Mouse (Mus musculus) ES-E14 (cell line): ENCODE measurements around the gene Hoxa13. TPM values are rescaled to one million over a fixed set of nuclear protein-coding genes. Genes with fewer than 3 reads are reported as not detected.

Experiments used
- DNase-seq: peaks from one replicate; pipeline ENCODE4 v3.0.0-alpha.2; 2013; ENCODE audit warnings: low read depth, low spot score
- H3K27ac ChIP-seq: 2 replicates; pipeline ENCODE4 v1.5.1; 2012; ENCODE audit warnings: low read depth, mild to moderate bottlenecking, low read length, moderate library complexity, mixed read lengths; ENCODE audit not compliant: poor library complexity, insufficient read depth, severe bottlenecking
- H3K36me3 ChIP-seq: 2 replicates; pipeline ENCODE4 v1.6.1; 2012; ENCODE audit warnings: mild to moderate bottlenecking, low read length, moderate library complexity, mixed read lengths; ENCODE audit not compliant: control insufficient read depth, poor library complexity, insufficient read depth, severe bottlenecking
- H3K4me1 ChIP-seq, 2 experiments: fragments of 150-350 bp in 1 of 2; sonication (generic) in 1 of 2; 2 replicates each; pipeline ENCODE4 v1.6.1; 2012; ENCODE audit warnings: low read length in 2 of 2, mild to moderate bottlenecking in 1 of 2, mixed read lengths in 1 of 2; ENCODE audit not compliant: control insufficient read depth in 2 of 2, insufficient read depth in 2 of 2, poor library complexity in 1 of 2
- H3K4me3 ChIP-seq, 2 experiments: fragments of 150-350 bp in 1 of 2; sonication (generic) in 1 of 2; 2 replicates each; pipeline ENCODE4 v1.5.1; 2012; ENCODE audit warnings: low read length in 2 of 2, low read depth in 1 of 2, mild to moderate bottlenecking in 1 of 2, mixed read lengths in 1 of 2; ENCODE audit not compliant: insufficient read depth in 1 of 2, poor library complexity in 1 of 2, severe bottlenecking in 1 of 2
- H3K9ac ChIP-seq: 2 replicates; pipeline ENCODE4 v1.6.1; 2012; ENCODE audit warnings: low read depth, mild to moderate bottlenecking, low read length, mixed read lengths; ENCODE audit not compliant: poor library complexity, insufficient read depth, severe bottlenecking
- H3K9me3 ChIP-seq: fragments of 150-350 bp; sonication (generic); 2 replicates; pipeline ENCODE4 v1.6.1; 2012; ENCODE audit warnings: low read depth, mild to moderate bottlenecking, low read length; ENCODE audit not compliant: control insufficient read depth, insufficient read depth
- CHD2 ChIP-seq: IDR thresholded peaks from 2 replicates; pipeline ENCODE4 v1.6.1; 2014; ENCODE audit warnings: mild to moderate bottlenecking, low read depth, low read length, inconsistent platforms
- HCFC1 ChIP-seq: IDR thresholded peaks from 2 replicates; pipeline ENCODE4 v1.6.1; 2012; ENCODE audit warnings: low read length, inconsistent platforms, borderline replicate concordance; ENCODE audit not compliant: insufficient read depth
- MAFK ChIP-seq: IDR thresholded peaks from 2 replicates; pipeline ENCODE4 v1.6.1; 2014; ENCODE audit warnings: mild to moderate bottlenecking, low read depth, low read length, inconsistent platforms; ENCODE audit not compliant: insufficient read depth
- ZC3H11A ChIP-seq: IDR thresholded peaks from 2 replicates; pipeline ENCODE4 v1.6.1; 2012; ENCODE audit warnings: low read depth, mild to moderate bottlenecking, inconsistent platforms, low read length, borderline replicate concordance
- ZNF384 ChIP-seq: IDR thresholded peaks from 2 replicates; pipeline ENCODE4 v1.6.1; 2012; ENCODE audit warnings: low read depth, low read length, inconsistent platforms
- in situ Hi-C, 2 experiments: fragments of 600-800 bp; cut with MboI; formaldehyde crosslinking; loops; one replicate each; pipeline ENCODE4 v1.15.1; 2025; ENCODE audit warnings: low sequenced_read_pairs in 2 of 2, inconsistent platforms in 1 of 2; ENCODE audit not compliant: unreplicated experiment in 2 of 2
- total RNA-seq: library from RNA; depleted of rRNA; stranded (reverse); fragments of 300-350 nt; gene quantifications from 2 replicates; pipeline ENCODE4 v1.2.3, GENCODE M21; 2012

Gene Hoxa13
- total RNA-seq, 1 experiment: 0.40 TPM

GRCm38 (mm10) chr6:52224895-52225611 is 35.6 kb downstream of the Hoxa13 start:
- H3K9ac ChIP-seq: no peak overlapping the region
- DNase-seq: no peak
- peaks cover 0 to 9% of the 10 kb centered on the region in 2 experiments; a peak in 1 of 4 replicates for H3K4me1 ChIP-seq
- no peak for TF ChIP-seq MAFK
- peak overlapping the region in 1 of 2 experiments; percentile 27; a peak in 1 of 4 replicates for H3K4me3 ChIP-seq
- in situ Hi-C loops: loop anchor here (10.0 to 25.0 kb wide), 4 partner anchors 60 to 1050 kb away; partner anchors contain the start of gene Hoxa2 (in 2 of the 2)
- H3K27ac ChIP-seq: no peak overlapping the region
- no peaks in the 10 kb centered on the region for H3K36me3 ChIP-seq
- H3K9me3 ChIP-seq: no peaks in the 10 kb centered on the region

GRCm38 (mm10) chr6:52223939-52224760 is 36.5 kb downstream of the Hoxa13 start:
- H3K9ac ChIP-seq: no peak overlapping the region
- TF ChIP-seq HCFC1 (no peak), ZNF384 (no peak), CHD2 (no peak), MAFK (no peak), ZC3H11A (no peak)
- peaks cover 0 to 7% of the 10 kb centered on the region in 2 experiments; a peak in 1 of 4 replicates for H3K4me1 ChIP-seq
- H3K27ac ChIP-seq: no peak overlapping the region
- no peak for DNase-seq
- no peaks in the 10 kb centered on the region for H3K36me3 ChIP-seq
- in situ Hi-C loops: loop anchor here (10.0 to 25.0 kb wide), 4 partner anchors 59 to 1049 kb away; partner anchors contain the start of gene Hoxa2 (in 2 of the 2)
- no peaks in the 10 kb centered on the region for H3K9me3 ChIP-seq
- H3K4me3 ChIP-seq: no peak overlapping the region

- TF ChIP-seq MAFK (no peak), ZC3H11A (no peak), CHD2 (no peak), HCFC1 (no peak)
- in situ Hi-C loops: loop anchor here (10.0 to 25.0 kb wide), 4 partner anchors 58 to 1048 kb away; partner anchors contain the start of gene Hoxa2 (in 2 of the 2)
- H3K4me3 ChIP-seq: no peak overlapping the region
- no peak overlapping the region for H3K9ac ChIP-seq
- no peak overlapping the region for H3K27ac ChIP-seq
- H3K9me3 ChIP-seq: no peaks in the 10 kb centered on the region
- no peaks in the 10 kb centered on the region for H3K36me3 ChIP-seq
- DNase-seq: no peak
- H3K4me1 ChIP-seq: peaks cover 0 to 7% of the 10 kb centered on the region in 2 experiments; a peak in 1 of 4 replicates
Observed at GRCm38 (mm10) chr6:52222729-52223128, 38.0 kb downstream of the Hoxa13 start.

- H3K9ac ChIP-seq: no peak overlapping the region
- H3K9me3 ChIP-seq: no peaks in the 10 kb centered on the region
- H3K4me1 ChIP-seq: peaks cover 0 to 7% of the 10 kb centered on the region in 2 experiments; a peak in 1 of 4 replicates
- DNase-seq: no peak
- H3K27ac ChIP-seq: no peak overlapping the region
- in situ Hi-C loops: loop anchor here (10.0 to 25.0 kb wide), 4 partner anchors 57 to 1047 kb away; partner anchors contain the start of gene Hoxa2 (in 2 of the 2)
- no peaks in the 10 kb centered on the region for H3K36me3 ChIP-seq
- no peak for TF ChIP-seq MAFK
- no peak for TF ChIP-seq ZC3H11A
- TF ChIP-seq HCFC1: no peak
- TF ChIP-seq ZNF384: no peak
- no peak for TF ChIP-seq CHD2
- peak overlapping the region in 1 of 2 experiments; percentile 32; a peak in 1 of 4 replicates for H3K4me3 ChIP-seq
Observed at GRCm38 (mm10) chr6:52221993-52222685, 38.5 kb downstream of the Hoxa13 start.
